Mouse (Mus musculus) hindbrain, embryonic 11.5 days (tissue): Measurements from ENCODE around the gene Slc25a12. TPM values are rescaled to one million over a fixed set of nuclear protein-coding genes. Genes with fewer than 3 reads are reported as not detected.

Experiments
- ATAC-seq: fragments of 200-750 bp; cut with Nextera tagmentation; 2 replicates; pipeline ENCODE4 v1.8.0; 2017; ENCODE audit warnings: mild to moderate bottlenecking, moderate TSS enrichment, moderate library complexity; ENCODE audit not compliant: low FRiP score
- DNase-seq: peaks from one replicate; pipeline ENCODE4 v3.0.0-alpha.2; 2015; ENCODE audit warnings: low spot score
- H3K27ac ChIP-seq: fragments of 300-500 bp; sonication (generic); 2 replicates; pipeline ENCODE4 v1.5.1; 2014; ENCODE audit warnings: mild to moderate bottlenecking, low read depth, low read length
- H3K27me3 ChIP-seq: fragments of 300-500 bp; sonication (generic); 2 replicates; pipeline ENCODE4 v1.6.1; 2014; ENCODE audit warnings: mild to moderate bottlenecking, low read length, moderate library complexity, mixed read lengths; ENCODE audit not compliant: control insufficient read depth, insufficient read depth
- H3K36me3 ChIP-seq: fragments of 300-500 bp; sonication (generic); 2 replicates; pipeline ENCODE4 v1.6.1; 2014; ENCODE audit warnings: mild to moderate bottlenecking, low read length, moderate library complexity, mixed read lengths; ENCODE audit not compliant: control insufficient read depth, insufficient read depth
- H3K4me1 ChIP-seq: fragments of 300-500 bp; sonication (generic); replicated peaks from 2 replicates; pipeline ENCODE4 v1.6.1; 2014; ENCODE audit warnings: low read length, mixed read lengths; ENCODE audit not compliant: control insufficient read depth, insufficient read depth
- H3K4me2 ChIP-seq: fragments of 300-500 bp; sonication (generic); replicated peaks from 2 replicates; pipeline ENCODE4 v1.6.1; 2014; ENCODE audit warnings: mild to moderate bottlenecking, low read depth, low read length
- H3K4me3 ChIP-seq: fragments of 300-500 bp; sonication (generic); 2 replicates; pipeline ENCODE4 v1.5.1; 2014; ENCODE audit warnings: low read depth, low read length
- H3K9ac ChIP-seq: fragments of 300-500 bp; sonication (generic); 2 replicates; pipeline ENCODE4 v1.6.1; 2014; ENCODE audit warnings: low read depth, low read length
- H3K9me3 ChIP-seq: fragments of 300-500 bp; sonication (generic); 2 replicates; pipeline ENCODE4 v1.6.1; 2016; ENCODE audit warnings: low read length; ENCODE audit not compliant: control insufficient read depth
- WGBS: fragments of 180-500 bp; shearing (Covaris S2); extraction: QIAGEN DNeasy Blood & Tissue Kit; methylation state at CpG from one replicate; pipeline ENCODE4 v1.1.7; 2014; 5-methylcytosine and 5-hydroxymethylcytosine counted together
- polyA plus RNA-seq: library from polyadenylated mRNA; unstranded; fragments of >200 nt; fragmentation: Nextera tagmentation; extraction: Ambion mirVana; gene quantifications from 2 replicates; pipeline ENCODE4 v1.2.1, GENCODE M21; 2014

The Slc25a12 gene
- polyA plus RNA-seq, 1 experiment from 2014 or later = 41.5 TPM

DNA sequence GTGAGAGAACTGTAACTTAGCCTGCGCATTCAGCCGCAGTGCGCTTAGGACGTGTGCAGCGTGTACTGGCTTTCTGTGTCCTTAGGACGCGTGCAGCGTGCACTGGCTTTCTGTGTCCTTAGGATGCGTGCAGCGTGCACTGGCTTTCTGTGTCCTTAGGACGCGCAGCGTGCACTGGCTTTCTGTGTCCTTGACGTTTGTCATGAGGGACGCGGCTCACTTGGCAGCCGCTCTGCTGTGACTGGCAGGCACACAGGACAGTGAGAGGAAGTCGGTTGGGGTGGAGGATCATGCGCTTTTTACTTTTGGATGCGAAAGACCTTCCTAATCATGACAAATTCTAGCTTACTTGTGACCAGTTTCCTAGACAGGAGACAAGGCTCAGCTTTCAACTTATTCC lies 103.0 kb downstream of the Slc25a12 start:
- no peaks in the 10 kb centered on the region for H3K9me3 ChIP-seq
- H3K9ac ChIP-seq = no peak overlapping the region
- H3K27me3 ChIP-seq = no peaks in the 10 kb centered on the region
- no peaks in the 10 kb centered on the region for H3K4me1 ChIP-seq
- no peak overlapping the region for H3K27ac ChIP-seq
- H3K4me3 ChIP-seq = no peak overlapping the region
- DNase-seq (no peak), ATAC-seq (no peak)
- WGBS = 95% methylated on average over 20 of the region's 20 CpGs
- no peak overlapping the region for H3K4me2 ChIP-seq
- 0 out of 2 replicates have a peak, but pooled peaks cover 4% of the 10 kb centered on the region for H3K36me3 ChIP-seq

DNA sequence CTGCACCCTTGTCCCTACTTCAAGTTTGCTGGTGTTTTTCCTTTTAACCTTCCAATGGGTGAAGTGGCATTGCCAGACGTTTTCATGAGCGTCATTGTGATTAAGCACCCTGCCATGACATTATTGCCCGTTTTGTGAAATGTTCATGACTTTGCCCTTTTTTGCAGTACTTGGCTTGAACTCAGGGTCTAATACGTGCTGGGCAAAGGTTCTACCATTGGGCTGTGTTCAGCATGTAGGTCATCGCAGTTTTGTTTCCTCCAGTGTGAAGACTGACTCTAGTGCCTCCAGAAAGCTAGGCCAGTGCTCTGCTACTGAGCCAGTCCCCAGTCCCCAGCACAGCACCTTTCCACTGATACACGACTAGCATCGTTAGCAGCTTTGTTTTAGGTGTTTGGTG lies 111.0 kb downstream of the Slc25a12 start:
- DNase-seq (no peak), ATAC-seq (no peak)
- H3K4me2 ChIP-seq = no peak overlapping the region
- H3K27me3 ChIP-seq = no peaks in the 10 kb centered on the region
- H3K4me3 ChIP-seq = no peak overlapping the region
- H3K9ac ChIP-seq = no peak overlapping the region
- 91% methylated on average over 7 of the region's 7 CpGs for WGBS
- H3K9me3 ChIP-seq = no peaks in the 10 kb centered on the region
- peaks cover 14% of the 10 kb centered on the region; the same call in 1 of the 2 replicates for H3K36me3 ChIP-seq
- H3K27ac ChIP-seq = no peak overlapping the region
- no peaks in the 10 kb centered on the region for H3K4me1 ChIP-seq

DNA sequence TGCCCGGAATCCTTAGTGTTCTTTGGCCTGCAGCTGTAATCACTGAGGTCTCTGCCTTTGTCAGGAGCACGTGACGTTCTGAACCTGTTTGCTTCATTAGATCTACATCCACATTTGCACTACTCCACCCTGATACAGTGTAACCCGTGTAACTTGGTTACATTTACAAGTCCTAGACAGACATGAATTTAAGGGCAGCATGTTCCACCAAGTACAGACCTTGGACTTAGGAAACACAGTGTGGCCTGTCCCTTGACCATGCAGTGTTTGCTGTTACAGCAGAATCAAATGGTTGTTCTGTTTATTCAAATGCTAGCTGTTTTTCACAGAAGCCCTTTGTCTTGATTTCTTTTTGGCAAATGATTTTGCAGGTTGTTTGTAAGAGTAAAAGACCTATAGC lies 112.7 kb downstream of the Slc25a12 start:
- 89% methylated on average over 4 of the region's 4 CpGs for WGBS
- H3K36me3 ChIP-seq = peaks cover 10% of the 10 kb centered on the region; the same call in 1 of the 2 replicates
- no peak overlapping the region for H3K9ac ChIP-seq
- H3K27ac ChIP-seq = no peak overlapping the region
- ATAC-seq = no peak
- no peaks in the 10 kb centered on the region for H3K4me1 ChIP-seq
- no peaks in the 10 kb centered on the region for H3K27me3 ChIP-seq
- no peak overlapping the region for H3K4me2 ChIP-seq
- no peak overlapping the region for H3K4me3 ChIP-seq
- no peaks in the 10 kb centered on the region for H3K9me3 ChIP-seq
- DNase-seq = no peak

GRCm38 (mm10) chr2:71250841-71251240 lies 116.7 kb downstream of the Slc25a12 start:
- peaks cover 4% of the 10 kb centered on the region for H3K36me3 ChIP-seq
- no peak for DNase-seq
- H3K4me1 ChIP-seq = no peaks in the 10 kb centered on the region
- no peak overlapping the region for H3K9ac ChIP-seq
- no peak overlapping the region for H3K4me2 ChIP-seq
- H3K27me3 ChIP-seq = no peaks in the 10 kb centered on the region
- H3K9me3 ChIP-seq = no peaks in the 10 kb centered on the region
- no peak overlapping the region for H3K27ac ChIP-seq
- ATAC-seq = no peak
- 85% methylated on average over 5 of the region's 5 CpGs for WGBS
- no peak overlapping the region for H3K4me3 ChIP-seq

DNA sequence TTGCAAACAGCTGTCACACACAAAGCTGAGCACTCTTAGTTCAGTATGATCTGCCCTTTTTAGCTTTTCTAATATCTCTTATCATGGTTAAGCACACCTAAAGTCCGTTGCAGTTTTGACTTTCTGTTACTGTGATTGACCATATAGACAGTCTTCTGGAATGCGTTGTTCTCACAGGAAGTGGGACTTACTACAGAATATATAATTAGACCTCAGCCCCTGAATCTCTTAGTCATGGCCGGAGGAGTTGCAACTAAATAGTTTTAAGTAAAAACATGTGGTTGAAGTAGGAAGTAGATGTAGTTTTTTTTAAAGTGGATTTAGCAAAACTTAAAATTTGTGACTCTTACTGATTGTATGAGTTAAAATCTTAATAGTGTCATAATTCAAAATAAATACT lies 119.5 kb downstream of the Slc25a12 start:
- Histone ChIP-seq H3K9ac (no peak overlapping the region), H3K4me1 (no peaks in the 10 kb centered on the region; the same call in 1 of the 2 replicates), H3K4me2 (no peak overlapping the region), H3K36me3 (peaks cover 4% of the 10 kb centered on the region), H3K27me3 (no peaks in the 10 kb centered on the region), H3K4me3 (no peak overlapping the region), H3K27ac (no peak overlapping the region), H3K9me3 (no peaks in the 10 kb centered on the region)
- ATAC-seq = no peak
- no peak for DNase-seq
- 90% methylated on average over 3 of the region's 3 CpGs for WGBS

DNA sequence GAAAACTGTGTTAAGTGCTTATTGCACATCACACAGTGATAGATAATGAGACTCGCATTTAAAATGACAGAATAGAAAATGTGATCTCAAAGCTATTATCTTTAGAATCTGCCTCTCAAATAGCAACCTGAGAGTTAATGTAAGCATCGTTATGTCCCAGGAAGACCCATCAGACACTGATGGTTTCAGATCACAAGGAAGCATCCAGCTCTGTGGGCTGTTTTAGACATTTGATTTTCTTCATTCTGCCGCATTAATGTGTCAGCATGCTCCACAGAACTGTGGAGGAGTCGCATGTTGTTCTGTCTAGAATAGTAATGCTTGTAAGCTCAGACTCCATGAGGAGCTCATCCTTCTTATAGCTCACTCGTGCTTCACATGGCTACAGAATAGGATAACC lies 121.5 kb downstream of the Slc25a12 start:
- H3K27ac ChIP-seq = no peak overlapping the region
- no peak for DNase-seq
- H3K4me3 ChIP-seq = no peak overlapping the region

GRCm38 (mm10) chr2:71245416-71245815 lies 122.1 kb downstream of the Slc25a12 start:
- DNase-seq = peak; percentile 31

More for the DNA sequence above, 121.5 kb downstream of the Slc25a12 start:
- Histone ChIP-seq H3K36me3 (peaks cover 4% of the 10 kb centered on the region), H3K9ac (no peak overlapping the region), H3K27me3 (no peaks in the 10 kb centered on the region), H3K4me1 (no peaks in the 10 kb centered on the region; the same call in 1 of the 2 replicates), H3K4me2 (no peak overlapping the region), H3K9me3 (no peaks in the 10 kb centered on the region)
- ATAC-seq = no peak
- 89% methylated on average over 5 of the region's 5 CpGs for WGBS

DNA sequence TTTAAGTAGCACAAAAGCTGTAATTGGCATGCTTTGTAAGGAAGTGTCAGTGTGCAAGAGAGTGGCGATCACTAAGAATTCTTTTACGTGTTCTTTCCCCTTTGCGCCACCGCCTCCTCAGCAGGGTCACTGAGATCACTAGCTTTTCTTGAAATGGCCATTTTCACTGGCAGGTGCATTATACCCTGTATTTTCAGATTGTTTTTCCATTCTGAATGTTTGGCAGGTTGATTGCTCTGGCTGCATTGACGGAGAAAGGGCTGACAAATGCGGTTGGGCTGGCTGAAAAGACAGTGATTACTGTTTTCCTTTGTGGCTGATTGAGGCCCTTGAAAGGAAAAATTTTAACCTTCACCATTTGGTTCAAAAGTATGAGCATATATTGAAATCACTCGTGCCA lies 122.7 kb downstream of the Slc25a12 start:
- no peak overlapping the region for H3K4me2 ChIP-seq
- DNase-seq (no peak), ATAC-seq (no peak)
- 84% methylated on average over 7 of the region's 7 CpGs for WGBS
- H3K27me3 ChIP-seq = no peaks in the 10 kb centered on the region
- H3K36me3 ChIP-seq = peaks cover 4% of the 10 kb centered on the region
- H3K27ac ChIP-seq = peak overlapping the region; percentile 24; the same call in 1 of the 2 replicates
- no peaks in the 10 kb centered on the region for H3K9me3 ChIP-seq
- H3K4me3 ChIP-seq = no peak overlapping the region
- H3K9ac ChIP-seq = no peak overlapping the region
- no peaks in the 10 kb centered on the region; the same call in 1 of the 2 replicates for H3K4me1 ChIP-seq

More at GRCm38 (mm10) chr2:71245416-71245815, 122.1 kb downstream of the Slc25a12 start:
- Histone ChIP-seq H3K9ac (no peak overlapping the region), H3K4me3 (no peak overlapping the region), H3K9me3 (no peaks in the 10 kb centered on the region), H3K27me3 (no peaks in the 10 kb centered on the region), H3K4me2 (no peak overlapping the region), H3K36me3 (peaks cover 4% of the 10 kb centered on the region), H3K4me1 (no peaks in the 10 kb centered on the region; the same call in 1 of the 2 replicates), H3K27ac (0 out of 2 replicates have a peak overlapping the region, but pooled peaks have one; percentile 27)
- ATAC-seq = peak; percentile 65; the same call in 1 of the 2 replicates
- 73% methylated on average over 3 of the region's 3 CpGs for WGBS

GRCm38 (mm10) chr2:71243058-71243672 lies 124.4 kb downstream of the Slc25a12 start:
- Histone ChIP-seq H3K27me3 (no peaks in the 10 kb centered on the region), H3K4me2 (no peak overlapping the region), H3K9me3 (no peaks in the 10 kb centered on the region), H3K9ac (no peak overlapping the region), H3K4me3 (no peak overlapping the region), H3K4me1 (no peaks in the 10 kb centered on the region; the same call in 1 of the 2 replicates), H3K36me3 (no peaks in the 10 kb centered on the region), H3K27ac (no peak overlapping the region)
- WGBS = 78% methylated on average over 9 of the region's 9 CpGs
- ATAC-seq (no peak), DNase-seq (no peak)
